Mouse (Mus musculus): ENCODE measurements around the gene Ctnna2. TPM values are rescaled to one million over a fixed set of nuclear protein-coding genes. Genes with fewer than 3 reads are reported as not detected.

Ctnna2 gene
- polyA plus RNA-seq, 1 experiment from 2014 or later: 7.2 TPM

DNA sequence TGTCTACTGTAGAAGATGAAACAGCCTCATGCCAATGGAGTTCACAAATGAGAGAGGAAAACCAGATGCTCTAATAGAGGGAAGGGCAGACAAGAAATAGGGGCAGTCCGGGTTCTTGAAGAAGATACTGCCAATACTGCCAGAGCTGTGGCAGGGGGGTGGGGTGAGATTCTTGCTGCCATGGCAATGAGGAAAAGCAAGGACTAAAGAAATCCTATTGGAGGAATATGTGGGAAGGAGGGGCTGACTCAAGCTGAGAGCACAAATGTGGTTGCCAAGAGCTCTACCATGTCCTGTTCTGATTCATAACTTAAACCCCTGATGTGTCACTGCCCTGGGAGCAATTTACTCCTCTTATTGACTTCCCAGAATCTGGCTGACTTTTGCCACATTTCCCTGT is 878.5 kb downstream of the Ctnna2 start:
- Histone ChIP-seq H3K27me3 (ENCODE audit: control insufficient read depth, insufficient read depth, low read length) (no peaks in the 10 kb centered on the region), H3K27ac (ENCODE audit: low read length) (no peak overlapping the region), H3K9ac (ENCODE audit: low read length) (no peak overlapping the region), H3K4me1 (ENCODE audit: control insufficient read depth, insufficient read depth, low read length) (no peaks in the 10 kb centered on the region), H3K4me3 (replicated peaks; ENCODE audit: low read length) (no peak overlapping the region), H3K36me3 (ENCODE audit: control insufficient read depth, insufficient read depth, low read length) (no peaks in the 10 kb centered on the region), H3K9me3 (replicated peaks; ENCODE audit: control insufficient read depth, low read length) (no peaks in the 10 kb centered on the region), H3K4me2 (ENCODE audit: low read depth, low read length) (no peak overlapping the region)
- 31% methylated on average over 1 of the region's 1 CpGs for WGBS
- no peak for ATAC-seq (ENCODE audit: insufficient read depth, low FRiP score)

DNA sequence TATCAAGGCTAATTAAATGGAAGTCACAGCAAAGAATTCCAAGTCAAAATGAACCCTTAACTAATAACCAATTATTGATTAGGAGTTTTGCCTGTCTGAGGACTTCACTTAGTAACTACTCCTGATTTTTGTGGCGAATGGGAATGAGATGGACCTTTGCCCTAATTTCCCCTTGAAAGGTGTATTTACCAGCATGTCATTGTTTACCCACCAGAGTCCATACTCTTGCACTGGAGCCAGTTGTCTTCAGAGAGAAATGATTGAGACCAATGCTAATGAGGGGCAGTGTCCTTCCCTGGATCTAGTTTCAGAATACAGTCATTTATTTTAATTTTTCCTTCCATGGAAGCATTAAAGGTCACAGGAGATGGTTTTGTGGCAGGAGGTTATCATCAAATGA is 881.0 kb downstream of the Ctnna2 start:
- no peaks in the 10 kb centered on the region for H3K9me3 ChIP-seq (replicated peaks; ENCODE audit: control insufficient read depth, low read length)
- no peaks in the 10 kb centered on the region for H3K4me1 ChIP-seq (ENCODE audit: control insufficient read depth, insufficient read depth, low read length)
- no peaks in the 10 kb centered on the region for H3K27me3 ChIP-seq (ENCODE audit: control insufficient read depth, insufficient read depth, low read length)
- no peak overlapping the region for H3K4me2 ChIP-seq (ENCODE audit: low read depth, low read length)
- WGBS: 85% methylated on average over 1 of the region's 1 CpGs
- no peaks in the 10 kb centered on the region for H3K36me3 ChIP-seq (ENCODE audit: control insufficient read depth, insufficient read depth, low read length)
- no peak overlapping the region for H3K9ac ChIP-seq (ENCODE audit: low read length)
- no peak overlapping the region for H3K27ac ChIP-seq (ENCODE audit: low read length)
- no peak for ATAC-seq (ENCODE audit: insufficient read depth, low FRiP score)
- no peak overlapping the region for H3K4me3 ChIP-seq (replicated peaks; ENCODE audit: low read length)

DNA sequence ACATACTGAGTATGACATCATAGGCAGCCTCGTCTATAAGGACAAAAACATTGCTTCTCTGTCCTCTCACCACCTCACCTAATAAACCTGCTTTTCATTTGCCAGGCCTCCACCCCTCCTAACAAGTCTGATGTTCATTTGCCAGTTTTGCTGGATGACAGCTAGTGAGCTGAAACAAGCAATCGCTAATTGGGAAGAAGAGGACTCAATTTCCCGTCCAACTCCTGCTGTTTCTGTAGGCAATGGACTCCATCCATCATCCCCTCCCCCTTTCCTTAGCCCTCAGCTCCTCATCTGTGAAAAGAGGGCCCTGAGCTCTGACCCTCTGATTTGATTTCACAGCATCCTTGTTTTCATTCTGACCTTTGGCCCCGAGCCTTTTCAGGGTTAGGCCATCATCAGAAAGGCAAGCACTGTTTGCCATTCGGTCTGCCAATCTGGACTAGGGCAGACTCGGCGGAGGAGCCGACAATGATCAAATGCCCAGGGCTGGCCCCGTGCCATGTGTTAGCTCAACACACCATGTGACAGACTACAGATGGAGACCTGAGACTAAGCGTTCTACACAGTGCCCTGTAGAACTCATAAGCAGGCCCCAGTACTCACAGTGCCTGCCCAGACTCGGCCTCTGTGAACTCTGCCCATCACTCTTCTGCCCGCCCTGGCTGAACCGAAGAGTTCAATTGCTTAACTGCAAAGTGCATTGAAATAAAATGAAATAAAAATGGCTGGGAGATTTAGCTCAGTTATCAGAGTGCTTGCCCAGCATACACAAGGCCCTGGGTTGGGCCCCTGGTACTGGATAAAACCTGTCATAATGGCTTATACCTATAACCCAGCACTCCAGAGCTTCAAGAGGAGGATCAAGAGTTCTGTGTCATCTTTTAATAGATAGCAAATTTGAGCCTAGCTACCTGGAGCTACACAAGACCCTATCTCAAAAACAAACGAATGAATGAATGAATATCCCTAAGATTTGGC is 903.8 kb downstream of the Ctnna2 start:
- no peak overlapping the region for H3K27ac ChIP-seq (ENCODE audit: low read length)
- H3K9ac ChIP-seq (ENCODE audit: low read length): no peak overlapping the region
- H3K9me3 ChIP-seq (replicated peaks; ENCODE audit: control insufficient read depth, low read length): no peaks in the 10 kb centered on the region
- H3K4me3 ChIP-seq (replicated peaks; ENCODE audit: low read length): no peak overlapping the region
- no peaks in the 10 kb centered on the region for H3K4me1 ChIP-seq (ENCODE audit: control insufficient read depth, insufficient read depth, low read length)
- no peak for ATAC-seq (ENCODE audit: insufficient read depth, low FRiP score)
- no peaks in the 10 kb centered on the region for H3K27me3 ChIP-seq (ENCODE audit: control insufficient read depth, insufficient read depth, low read length)
- no peaks in the 10 kb centered on the region for H3K36me3 ChIP-seq (ENCODE audit: control insufficient read depth, insufficient read depth, low read length)
- no peak overlapping the region for H3K4me2 ChIP-seq (ENCODE audit: low read depth, low read length)
- 45% methylated on average over 14 of the region's 14 CpGs for WGBS

DNA sequence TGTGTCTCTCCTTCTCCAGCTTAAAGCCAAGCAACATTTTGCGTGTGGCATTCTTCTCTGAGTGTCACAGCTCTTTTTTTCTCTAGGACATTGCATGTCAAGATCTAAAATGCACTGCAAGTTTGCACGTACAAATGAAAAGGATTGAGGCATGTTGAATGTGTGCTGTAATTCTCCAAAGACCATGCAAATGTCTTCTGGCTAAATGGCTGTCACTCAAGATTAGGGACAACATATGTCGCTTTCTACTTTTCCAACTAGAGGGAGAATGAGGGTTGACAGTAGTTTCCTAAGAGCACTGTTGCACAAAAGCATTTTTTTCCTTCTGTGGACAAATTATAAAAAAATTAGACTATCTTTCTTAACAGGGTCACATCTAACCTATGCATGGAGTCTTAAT is 909.9 kb downstream of the Ctnna2 start:
- H3K4me2 ChIP-seq (ENCODE audit: low read depth, low read length): no peak overlapping the region
- no peak for ATAC-seq (ENCODE audit: insufficient read depth, low FRiP score)
- H3K36me3 ChIP-seq (ENCODE audit: control insufficient read depth, insufficient read depth, low read length): no peaks in the 10 kb centered on the region
- no peaks in the 10 kb centered on the region for H3K9me3 ChIP-seq (replicated peaks; ENCODE audit: control insufficient read depth, low read length)
- H3K27me3 ChIP-seq (ENCODE audit: control insufficient read depth, insufficient read depth, low read length): no peaks in the 10 kb centered on the region
- 82% methylated on average over 3 of the region's 3 CpGs for WGBS
- no peak overlapping the region for H3K9ac ChIP-seq (ENCODE audit: low read length)
- no peaks in the 10 kb centered on the region for H3K4me1 ChIP-seq (ENCODE audit: control insufficient read depth, insufficient read depth, low read length)
- no peak overlapping the region for H3K4me3 ChIP-seq (replicated peaks; ENCODE audit: low read length)
- H3K27ac ChIP-seq (ENCODE audit: low read length): no peak overlapping the region

DNA sequence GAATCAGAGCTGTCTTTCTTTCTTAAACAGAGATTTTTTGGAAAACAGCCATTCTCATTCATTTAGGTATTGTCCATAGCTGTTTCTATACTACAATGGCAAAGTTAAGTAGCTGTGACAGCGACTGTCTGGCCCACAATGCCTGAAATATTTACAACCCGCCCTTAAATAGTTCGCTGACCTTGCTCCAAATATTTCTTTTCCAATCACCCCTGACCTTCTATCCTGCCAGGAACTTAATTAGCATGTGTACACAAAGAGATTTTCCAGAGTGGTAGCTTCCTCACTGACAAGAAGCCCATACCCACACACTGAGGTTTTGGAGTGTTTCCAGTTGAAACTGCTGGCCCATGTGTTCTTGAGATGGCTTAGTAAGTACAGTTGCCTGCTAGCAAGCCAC is 928.8 kb downstream of the Ctnna2 start:
- Histone ChIP-seq H3K4me3 (replicated peaks; ENCODE audit: low read length) (no peak overlapping the region), H3K9ac (ENCODE audit: low read length) (no peak overlapping the region), H3K4me1 (ENCODE audit: control insufficient read depth, insufficient read depth, low read length) (no peaks in the 10 kb centered on the region), H3K4me2 (ENCODE audit: low read depth, low read length) (no peak overlapping the region), H3K36me3 (ENCODE audit: control insufficient read depth, insufficient read depth, low read length) (no peaks in the 10 kb centered on the region), H3K27me3 (ENCODE audit: control insufficient read depth, insufficient read depth, low read length) (no peaks in the 10 kb centered on the region), H3K9me3 (replicated peaks; ENCODE audit: control insufficient read depth, low read length) (no peaks in the 10 kb centered on the region), H3K27ac (ENCODE audit: low read length) (no peak overlapping the region)
- ATAC-seq (ENCODE audit: insufficient read depth, low FRiP score): no peak
- 35% methylated on average over 3 of the region's 3 CpGs for WGBS

DNA sequence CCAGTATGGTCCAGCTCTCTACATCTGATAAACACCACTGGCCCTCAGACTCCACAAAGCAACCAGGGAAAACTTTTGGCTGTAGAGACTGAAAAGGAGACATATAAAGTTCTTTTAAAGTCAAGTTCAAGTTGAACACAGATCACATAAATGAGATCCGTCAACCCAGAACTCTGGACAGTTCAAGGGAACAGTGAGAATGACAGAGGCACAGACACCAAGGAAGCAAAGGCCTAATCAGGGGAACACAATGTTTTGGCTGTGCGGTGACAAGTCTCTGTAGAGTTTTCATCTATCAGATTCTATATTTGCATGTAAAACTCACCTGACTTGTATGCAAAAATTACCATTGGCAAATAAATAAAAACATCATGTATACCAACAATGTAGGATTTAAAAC is 929.3 kb downstream of the Ctnna2 start:
- Histone ChIP-seq H3K9me3 (replicated peaks; ENCODE audit: control insufficient read depth, low read length) (no peaks in the 10 kb centered on the region), H3K4me3 (replicated peaks; ENCODE audit: low read length) (no peak overlapping the region), H3K4me1 (ENCODE audit: control insufficient read depth, insufficient read depth, low read length) (no peaks in the 10 kb centered on the region), H3K27me3 (ENCODE audit: control insufficient read depth, insufficient read depth, low read length) (no peaks in the 10 kb centered on the region), H3K27ac (ENCODE audit: low read length) (no peak overlapping the region), H3K36me3 (ENCODE audit: control insufficient read depth, insufficient read depth, low read length) (no peaks in the 10 kb centered on the region), H3K9ac (ENCODE audit: low read length) (no peak overlapping the region), H3K4me2 (ENCODE audit: low read depth, low read length) (no peak overlapping the region)
- ATAC-seq (ENCODE audit: insufficient read depth, low FRiP score): no peak
- WGBS: 82% methylated on average over 2 of the region's 2 CpGs

DNA sequence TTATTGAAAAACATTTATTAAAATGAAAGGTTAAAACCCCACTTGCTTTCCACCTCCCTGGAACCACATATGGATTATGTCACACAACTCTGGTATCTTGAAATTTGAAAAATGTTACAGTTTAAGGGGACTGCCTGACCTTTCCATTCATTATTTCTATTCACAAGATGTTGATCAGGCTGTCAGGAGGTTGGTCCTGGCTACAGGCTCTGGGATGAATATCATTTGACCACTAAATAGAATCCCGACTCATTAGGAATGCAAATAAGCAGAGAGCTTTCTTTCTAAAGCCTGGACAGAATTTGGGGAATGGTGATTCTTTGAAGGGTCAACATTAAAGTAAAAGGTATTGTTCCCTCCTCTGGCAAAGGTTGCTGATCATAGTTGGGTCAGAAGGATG is 931.9 kb downstream of the Ctnna2 start:
- no peaks in the 10 kb centered on the region for H3K36me3 ChIP-seq (ENCODE audit: control insufficient read depth, insufficient read depth, low read length)
- H3K4me1 ChIP-seq (ENCODE audit: control insufficient read depth, insufficient read depth, low read length): no peaks in the 10 kb centered on the region
- no peak overlapping the region for H3K27ac ChIP-seq (ENCODE audit: low read length)
- no peaks in the 10 kb centered on the region for H3K9me3 ChIP-seq (replicated peaks; ENCODE audit: control insufficient read depth, low read length)
- no peak for ATAC-seq (ENCODE audit: insufficient read depth, low FRiP score)
- no peaks in the 10 kb centered on the region for H3K27me3 ChIP-seq (ENCODE audit: control insufficient read depth, insufficient read depth, low read length)
- no peak overlapping the region for H3K4me2 ChIP-seq (ENCODE audit: low read depth, low read length)
- 71% methylated on average over 1 of the region's 1 CpGs for WGBS
- H3K4me3 ChIP-seq (replicated peaks; ENCODE audit: low read length): no peak overlapping the region
- no peak overlapping the region for H3K9ac ChIP-seq (ENCODE audit: low read length)

DNA sequence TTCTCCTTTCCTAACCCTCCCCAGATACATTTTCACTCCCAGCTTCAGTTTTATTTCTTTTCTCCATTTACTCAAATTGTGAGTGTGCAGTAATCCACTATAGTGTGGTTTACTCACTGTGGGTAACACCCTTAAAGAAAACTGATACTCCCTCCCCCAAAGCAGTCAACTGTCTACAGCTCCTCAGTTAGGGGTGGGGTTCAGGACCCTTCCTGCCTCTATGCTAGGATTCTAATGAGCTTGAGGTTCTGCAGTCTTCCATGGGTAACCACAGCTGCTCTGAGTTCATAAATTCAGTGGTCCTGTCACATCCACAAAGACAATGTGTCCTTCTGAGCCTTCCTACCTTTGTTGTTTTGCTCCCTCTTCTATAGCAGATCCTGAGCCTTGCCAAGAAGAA is 954.4 kb downstream of the Ctnna2 start:
- no peak overlapping the region for H3K4me2 ChIP-seq (ENCODE audit: low read depth, low read length)
- H3K9ac ChIP-seq (ENCODE audit: low read length): no peak overlapping the region
- no peaks in the 10 kb centered on the region for H3K9me3 ChIP-seq (replicated peaks; ENCODE audit: control insufficient read depth, low read length)
- H3K4me3 ChIP-seq (replicated peaks; ENCODE audit: low read length): no peak overlapping the region
- no peaks in the 10 kb centered on the region for H3K4me1 ChIP-seq (ENCODE audit: control insufficient read depth, insufficient read depth, low read length)
- H3K36me3 ChIP-seq (ENCODE audit: control insufficient read depth, insufficient read depth, low read length): no peaks in the 10 kb centered on the region
- no peaks in the 10 kb centered on the region for H3K27me3 ChIP-seq (ENCODE audit: control insufficient read depth, insufficient read depth, low read length)
- H3K27ac ChIP-seq (ENCODE audit: low read length): no peak overlapping the region
- no peak for ATAC-seq (ENCODE audit: insufficient read depth, low FRiP score)

DNA sequence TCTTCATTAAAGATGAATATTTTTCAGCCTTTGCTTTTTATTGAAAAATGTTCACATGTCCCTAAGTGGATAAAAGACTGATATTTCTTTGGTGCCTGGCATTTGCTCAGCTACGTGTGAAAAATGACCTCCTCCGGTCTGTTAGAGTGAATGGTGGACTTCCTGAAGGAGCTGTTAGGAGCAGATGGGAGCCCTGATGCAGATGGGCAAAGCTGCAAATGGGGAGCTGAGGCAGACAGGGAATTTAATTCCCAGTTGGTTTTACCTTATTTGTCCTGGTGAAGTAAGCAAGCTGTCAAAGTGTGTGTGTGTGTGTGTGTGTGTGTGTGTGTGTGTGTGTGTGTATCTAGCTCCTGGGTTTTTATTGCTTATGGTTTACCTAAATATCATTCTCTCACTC is 966.3 kb downstream of the Ctnna2 start:
- Histone ChIP-seq H3K27me3 (ENCODE audit: control insufficient read depth, insufficient read depth, low read length) (no peaks in the 10 kb centered on the region), H3K27ac (ENCODE audit: low read length) (no peak overlapping the region)
- WGBS: 60% methylated on average over 2 of the region's 2 CpGs

More for the DNA sequence above, 966.3 kb downstream of the Ctnna2 start:
- Histone ChIP-seq H3K9me3 (replicated peaks; ENCODE audit: control insufficient read depth, low read length) (no peaks in the 10 kb centered on the region), H3K36me3 (ENCODE audit: control insufficient read depth, insufficient read depth, low read length) (no peaks in the 10 kb centered on the region), H3K4me1 (ENCODE audit: control insufficient read depth, insufficient read depth, low read length) (no peaks in the 10 kb centered on the region), H3K4me2 (ENCODE audit: low read depth, low read length) (no peak overlapping the region), H3K4me3 (replicated peaks; ENCODE audit: low read length) (no peak overlapping the region), H3K9ac (ENCODE audit: low read length) (no peak overlapping the region)
- no peak for ATAC-seq (ENCODE audit: insufficient read depth, low FRiP score)

All from stomach, embryonic 16.5 days (tissue).